Mouse (Mus musculus) lung, postnatal 0 days (tissue): Measurements from ENCODE around the gene Vipr1.

Source experiments
- CTCF ChIP-seq: IDR thresholded peaks from 2 replicates; pipeline ENCODE4 v1.5.1; 2016; ENCODE audit warnings: antibody characterized with exemption, mild to moderate bottlenecking
- EP300 ChIP-seq: IDR thresholded peaks from 2 replicates; pipeline ENCODE4 v1.6.1; 2016; ENCODE audit warnings: antibody characterized with exemption, mild to moderate bottlenecking, control low read depth

DNA sequence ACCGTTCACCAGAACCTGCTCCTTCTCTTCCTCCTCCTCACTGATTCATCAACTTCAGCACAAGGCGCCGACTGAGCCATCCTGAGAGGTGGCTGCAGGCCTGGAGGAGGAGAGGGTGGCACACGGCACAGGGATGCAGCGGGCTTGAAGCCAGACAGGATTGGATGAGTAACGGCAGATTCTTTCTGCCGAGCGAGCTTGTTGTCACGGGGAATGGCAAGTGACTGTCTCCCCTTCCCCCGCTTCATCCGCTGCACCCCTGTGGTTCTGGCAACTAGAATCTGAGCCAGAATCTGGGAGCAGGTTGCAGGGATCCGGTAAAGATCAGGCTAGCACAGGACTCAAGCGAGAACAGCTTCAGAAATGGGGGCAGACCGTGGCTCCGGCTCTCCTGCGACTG is 2.7 kb upstream of the Vipr1 start:
- TF ChIP-seq CTCF (no peak), EP300 (no peak)
